Mouse (Mus musculus): ENCODE data around the gene Fnbp1. TPM values are rescaled to one million over a fixed set of nuclear protein-coding genes. Genes with fewer than 3 reads are reported as not detected.

Fnbp1 gene
- polyA plus RNA-seq, 1 experiment = 23.9 TPM

DNA sequence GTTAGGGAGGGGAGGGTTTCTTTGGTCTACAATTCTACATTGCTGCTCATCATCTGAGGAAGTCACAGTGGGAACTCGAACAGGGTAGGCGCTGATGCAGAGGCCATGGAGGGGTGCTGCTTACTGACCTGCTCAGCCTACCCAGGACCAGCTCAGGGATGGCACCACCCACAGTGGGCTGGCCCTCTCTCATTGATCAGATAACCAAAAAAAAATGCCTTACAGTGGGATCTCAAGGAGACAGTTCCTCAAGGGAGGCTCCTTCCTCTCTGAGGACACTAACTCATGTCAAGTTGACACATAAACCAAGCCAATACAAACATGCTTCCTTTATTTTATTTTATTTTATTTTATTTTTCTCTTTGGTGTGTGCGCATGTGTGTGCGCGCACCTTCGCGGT, 72.3 kb downstream of the Fnbp1 start:
- Histone ChIP-seq H3K27ac (ENCODE audit: insufficient read depth, low read depth, low read length) (peak overlapping the region; percentile 89; the same call in 1 of the 2 replicates), H3K4me3 (ENCODE audit: insufficient read depth, low read depth, low read length) (no peak overlapping the region), H3K27me3 (replicated peaks; ENCODE audit: control insufficient read depth, insufficient read depth, low read length) (no peaks in the 10 kb centered on the region), H3K36me3 (ENCODE audit: control insufficient read depth, insufficient read depth, low read length) (no peaks in the 10 kb centered on the region), H3K4me1 (ENCODE audit: control insufficient read depth, insufficient read depth, low read length) (peaks cover 15% of the 10 kb centered on the region)
- 88% methylated on average over 7 of the region's 7 CpGs for WGBS
- no peak for DNase-seq
- no peak for TF ChIP-seq CTCF (conservative IDR thresholded peaks at IDR 0.05; ENCODE audit: insufficient read depth, insufficient read length, low read depth, low read length)
- TF ChIP-seq POLR2A (IDR thresholded peaks at IDR 0.05; ENCODE audit: low read depth, low read length) = no peak

DNA sequence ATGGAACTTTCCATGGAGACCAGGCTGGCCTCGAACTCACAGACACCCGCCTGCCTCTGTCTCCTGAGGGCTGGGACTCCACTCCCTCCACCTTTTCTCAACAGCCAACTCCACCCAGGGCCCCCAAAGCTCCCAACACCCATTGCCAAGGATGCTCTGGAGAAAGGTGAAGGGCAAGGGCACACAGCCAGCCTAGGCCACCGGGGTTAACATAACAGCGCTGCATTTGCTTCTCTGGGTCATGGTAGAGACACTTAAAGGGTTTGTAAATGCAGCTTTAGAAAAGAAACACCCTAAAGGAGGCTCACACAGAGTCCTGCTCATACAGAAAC, 72.7 kb downstream of the Fnbp1 start:
- Histone ChIP-seq H3K4me3 (ENCODE audit: insufficient read depth, low read depth, low read length) (no peak overlapping the region), H3K27me3 (replicated peaks; ENCODE audit: control insufficient read depth, insufficient read depth, low read length) (no peaks in the 10 kb centered on the region), H3K27ac (ENCODE audit: insufficient read depth, low read depth, low read length) (peak overlapping the region; percentile 89), H3K4me1 (ENCODE audit: control insufficient read depth, insufficient read depth, low read length) (peaks cover 15% of the 10 kb centered on the region), H3K36me3 (ENCODE audit: control insufficient read depth, insufficient read depth, low read length) (no peaks in the 10 kb centered on the region)
- 77% methylated on average over 4 of the region's 4 CpGs for WGBS
- DNase-seq = no peak
- no peak for TF ChIP-seq POLR2A (IDR thresholded peaks at IDR 0.05; ENCODE audit: low read depth, low read length)
- no peak for TF ChIP-seq CTCF (conservative IDR thresholded peaks at IDR 0.05; ENCODE audit: insufficient read depth, insufficient read length, low read depth, low read length)

DNA sequence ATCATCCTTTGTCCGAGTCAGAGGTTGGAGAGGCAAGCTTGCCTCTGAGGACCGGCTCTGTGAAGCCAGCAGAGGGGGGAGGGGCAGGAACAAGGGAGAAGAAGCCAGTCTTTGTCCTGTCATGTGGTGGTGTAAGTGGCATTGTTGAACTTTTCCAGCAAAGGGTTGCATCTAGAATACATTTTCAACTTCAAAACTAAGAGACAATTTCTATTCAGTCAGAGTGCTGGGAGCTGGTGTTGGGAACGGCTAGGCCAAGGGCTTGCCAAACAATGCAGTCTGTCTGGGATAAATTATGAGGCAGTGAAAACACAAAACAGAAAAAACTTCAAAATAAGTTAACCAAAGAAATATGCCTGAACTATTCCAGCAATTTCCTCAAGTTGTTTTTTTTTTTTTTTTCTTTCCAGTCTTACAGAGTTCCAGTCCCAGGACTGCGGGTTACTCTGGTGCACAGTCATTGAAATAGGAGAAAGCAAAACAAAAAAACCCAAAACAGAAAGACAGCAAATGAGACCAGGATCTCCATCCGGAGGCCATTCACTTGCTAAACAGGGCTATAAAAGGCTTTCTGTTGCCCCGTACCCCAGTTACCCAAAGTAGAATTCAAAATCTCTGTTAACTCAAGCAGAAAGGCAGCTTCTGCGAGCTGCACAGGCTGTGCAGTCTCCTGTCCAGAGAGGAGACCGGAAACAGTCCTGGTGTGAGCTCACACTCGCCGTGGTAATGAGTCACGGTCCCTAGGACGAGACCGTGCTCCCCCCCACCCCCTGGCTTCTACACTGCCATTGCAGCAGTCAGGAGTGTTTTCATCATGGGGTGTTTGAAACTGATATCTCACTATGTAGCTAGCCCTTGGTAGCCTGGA, 73.3 kb downstream of the Fnbp1 start:
- TF ChIP-seq POLR2A (IDR thresholded peaks at IDR 0.05; ENCODE audit: low read depth, low read length) (no peak), CTCF (conservative IDR thresholded peaks at IDR 0.05; ENCODE audit: insufficient read depth, insufficient read length, low read depth, low read length) (no peak)
- DNase-seq = peak; percentile 73
- H3K4me1 ChIP-seq (ENCODE audit: control insufficient read depth, insufficient read depth, low read length) = peaks cover 15% of the 10 kb centered on the region
- no peaks in the 10 kb centered on the region for H3K27me3 ChIP-seq (replicated peaks; ENCODE audit: control insufficient read depth, insufficient read depth, low read length)
- H3K4me3 ChIP-seq (ENCODE audit: insufficient read depth, low read depth, low read length) = no peak overlapping the region
- WGBS = 27% methylated on average over 13 of the region's 13 CpGs
- peak overlapping the region; percentile 89 for H3K27ac ChIP-seq (ENCODE audit: insufficient read depth, low read depth, low read length)
- H3K36me3 ChIP-seq (ENCODE audit: control insufficient read depth, insufficient read depth, low read length) = no peaks in the 10 kb centered on the region

DNA sequence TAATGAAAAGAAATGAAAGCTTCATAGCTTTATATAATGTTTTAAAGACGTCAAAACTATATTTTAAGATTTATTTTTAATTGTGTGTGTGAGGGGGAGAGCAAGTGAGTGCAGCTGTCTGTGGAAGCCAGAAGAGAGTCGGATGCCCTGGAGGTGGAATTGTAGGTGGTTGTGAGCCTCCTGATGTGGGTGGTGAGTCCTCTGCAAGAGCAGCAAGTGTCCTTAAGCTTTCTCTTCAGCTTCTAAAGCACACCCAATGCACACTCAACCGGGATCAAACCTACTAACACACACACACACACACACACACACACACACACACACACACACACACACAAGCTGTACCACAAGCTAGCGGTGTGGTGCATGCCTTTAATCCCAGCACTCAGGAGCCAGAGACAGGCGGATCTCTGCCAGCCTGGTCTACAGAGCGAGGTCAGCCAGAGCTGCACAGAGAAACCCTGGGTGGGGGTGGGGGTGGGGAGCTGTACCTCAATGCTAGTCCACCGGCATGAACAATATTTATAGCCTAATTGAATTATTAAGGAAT, 74.0 kb downstream of the Fnbp1 start:
- Histone ChIP-seq H3K4me3 (ENCODE audit: insufficient read depth, low read depth, low read length) (no peak overlapping the region), H3K4me1 (ENCODE audit: control insufficient read depth, insufficient read depth, low read length) (peaks cover 15% of the 10 kb centered on the region), H3K27me3 (replicated peaks; ENCODE audit: control insufficient read depth, insufficient read depth, low read length) (no peaks in the 10 kb centered on the region), H3K36me3 (ENCODE audit: control insufficient read depth, insufficient read depth, low read length) (no peaks in the 10 kb centered on the region), H3K27ac (ENCODE audit: insufficient read depth, low read depth, low read length) (peak overlapping the region; percentile 76)
- TF ChIP-seq POLR2A (IDR thresholded peaks at IDR 0.05; ENCODE audit: low read depth, low read length) (no peak), CTCF (conservative IDR thresholded peaks at IDR 0.05; ENCODE audit: insufficient read depth, insufficient read length, low read depth, low read length) (no peak)
- 50% methylated on average over 7 of the region's 7 CpGs for WGBS
- DNase-seq = no peak

DNA sequence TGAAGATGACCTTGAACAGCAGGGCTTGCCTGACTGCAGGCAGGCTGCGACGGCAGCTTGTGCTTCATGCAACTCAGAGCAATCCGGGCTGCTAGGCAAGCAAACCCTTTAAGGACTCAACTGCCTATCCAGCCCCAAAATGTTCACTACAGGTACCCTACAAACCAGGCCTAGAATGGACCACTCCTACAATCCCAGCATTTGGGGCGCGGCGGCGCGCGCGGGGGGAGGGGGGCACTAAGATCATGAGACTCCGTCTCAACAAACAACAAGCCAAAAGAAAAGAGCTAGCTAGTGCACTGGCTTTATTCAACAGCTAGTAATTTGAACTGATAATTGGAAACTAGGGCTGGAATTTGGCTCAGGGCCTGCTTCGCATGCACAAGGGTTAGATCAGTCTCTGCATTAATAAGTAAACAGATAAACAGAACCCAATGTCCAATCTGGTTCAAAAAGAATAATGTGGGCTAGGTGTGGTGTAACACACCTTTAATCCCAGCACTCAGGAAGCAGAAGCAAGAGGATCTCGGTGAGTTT, 74.7 kb downstream of the Fnbp1 start:
- Histone ChIP-seq H3K4me3 (ENCODE audit: insufficient read depth, low read depth, low read length) (no peak overlapping the region), H3K4me1 (ENCODE audit: control insufficient read depth, insufficient read depth, low read length) (peaks cover 15% of the 10 kb centered on the region), H3K36me3 (ENCODE audit: control insufficient read depth, insufficient read depth, low read length) (no peaks in the 10 kb centered on the region), H3K27ac (ENCODE audit: insufficient read depth, low read depth, low read length) (peak overlapping the region; percentile 19), H3K27me3 (replicated peaks; ENCODE audit: control insufficient read depth, insufficient read depth, low read length) (no peaks in the 10 kb centered on the region)
- TF ChIP-seq POLR2A (IDR thresholded peaks at IDR 0.05; ENCODE audit: low read depth, low read length) (no peak), CTCF (conservative IDR thresholded peaks at IDR 0.05; ENCODE audit: insufficient read depth, insufficient read length, low read depth, low read length) (no peak)
- DNase-seq = peak; percentile 82
- 76% methylated on average over 13 of the region's 13 CpGs for WGBS

DNA sequence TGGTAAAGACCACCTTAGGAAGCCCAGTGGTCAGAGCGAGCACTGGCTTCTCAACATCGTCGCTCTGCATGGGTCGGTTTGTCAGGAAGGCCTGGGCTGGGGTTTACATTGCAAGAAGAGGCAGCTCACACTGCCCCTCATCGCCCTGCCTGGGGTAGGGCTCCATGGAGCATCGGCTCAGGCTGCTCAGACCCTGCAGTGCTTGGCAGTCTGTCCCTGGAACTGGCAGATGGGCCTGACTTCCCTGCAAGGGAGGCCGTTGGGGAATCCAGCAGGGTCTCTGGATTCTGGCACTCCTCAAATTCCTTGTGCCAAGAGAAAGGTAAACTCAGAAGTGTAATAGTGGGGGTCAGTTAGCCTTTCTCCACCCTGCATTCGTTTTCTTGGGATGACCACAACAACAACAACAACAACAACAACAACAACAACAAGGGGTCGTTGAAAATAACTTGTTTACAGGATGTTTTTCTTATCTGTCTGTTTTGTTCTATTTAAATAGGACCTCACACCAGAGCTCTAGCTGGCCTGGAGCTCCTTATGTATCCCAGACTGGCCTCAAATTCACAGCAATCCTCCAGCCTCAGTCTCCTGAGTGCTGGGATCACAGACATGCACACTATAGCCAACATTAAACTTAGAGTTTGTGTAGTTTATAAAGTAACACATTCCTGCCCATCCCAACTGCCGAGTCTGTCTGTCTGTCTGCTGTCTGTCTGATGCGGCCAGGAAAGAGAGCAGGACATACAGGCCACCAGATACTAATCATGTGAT, 75.6 kb downstream of the Fnbp1 start:
- no peak overlapping the region for H3K4me3 ChIP-seq (ENCODE audit: insufficient read depth, low read depth, low read length)
- H3K27me3 ChIP-seq (replicated peaks; ENCODE audit: control insufficient read depth, insufficient read depth, low read length) = no peaks in the 10 kb centered on the region
- 0 out of 2 replicates have a peak overlapping the region, but pooled peaks have one; percentile 19 for H3K27ac ChIP-seq (ENCODE audit: insufficient read depth, low read depth, low read length)
- TF ChIP-seq CTCF (conservative IDR thresholded peaks at IDR 0.05; ENCODE audit: insufficient read depth, insufficient read length, low read depth, low read length) (no peak), POLR2A (IDR thresholded peaks at IDR 0.05; ENCODE audit: low read depth, low read length) (no peak)
- WGBS = 87% methylated on average over 11 of the region's 11 CpGs
- peaks cover 15% of the 10 kb centered on the region for H3K4me1 ChIP-seq (ENCODE audit: control insufficient read depth, insufficient read depth, low read length)
- no peak for DNase-seq
- H3K36me3 ChIP-seq (ENCODE audit: control insufficient read depth, insufficient read depth, low read length) = no peaks in the 10 kb centered on the region
